In genomic region chr4:139193176-139194093, GRCm38 (mm10) we compare ENCODE assay signal across 8 mouse cellular contexts. TPM values are rescaled to one million over a fixed set of nuclear protein-coding genes. Genes with fewer than 3 reads are reported as not detected.
A peak's percentile ranks its signal among the peaks of the same experiment; 100 is the strongest.
DNase-seq lines count a peak whose midpoint lies in the region; ATAC-seq and TF ChIP-seq lines count a peak whose summit lies in the region.

No protein-coding gene starts in this region.

- 2% methylated on average over 35 of the region's 35 CpGs for WGBS in kidney, embryonic 14.5 days
- 7% methylated on average over 35 of the region's 35 CpGs for WGBS in forebrain, postnatal 0 days
- WGBS in liver, postnatal 0 days (ENCODE audit: insufficient replicate concordance) = 2% methylated on average over 34 of the region's 35 CpGs

- H3K4me3 ChIP-seq in kidney, embryonic 14.5 days (ENCODE audit: low read length) = peak overlapping the region; percentile 94
- peak overlapping the region; percentile 93 for H3K4me3 ChIP-seq in forebrain, postnatal 0 days (ENCODE audit: low read depth, low read length)
- H3K4me3 ChIP-seq in liver, postnatal 0 days (ENCODE audit: low read depth, low read length) = peak overlapping the region; percentile 99

- no peaks in the 10 kb centered on the region for H3K9me3 ChIP-seq in kidney, embryonic 14.5 days (ENCODE audit: control insufficient read depth, low read length)
- H3K9me3 ChIP-seq in forebrain, postnatal 0 days (ENCODE audit: low read length) = no peaks in the 10 kb centered on the region
- no peaks in the 10 kb centered on the region for H3K9me3 ChIP-seq in liver, postnatal 0 days (ENCODE audit: low read length)

- H3K27ac ChIP-seq in kidney, embryonic 14.5 days (ENCODE audit: low read depth, low read length) = peak overlapping the region; percentile 93
- H3K27ac ChIP-seq in forebrain, postnatal 0 days (ENCODE audit: low read depth, low read length) = peak overlapping the region; percentile 90
- peak overlapping the region; percentile 94 for H3K27ac ChIP-seq in liver, postnatal 0 days (ENCODE audit: low read depth)

- no peak for TF ChIP-seq CTCF in forebrain, postnatal 0 days (IDR thresholded peaks at IDR 0.05; ENCODE audit: low read depth)
- no peak for TF ChIP-seq CTCF in liver, postnatal 0 days (IDR thresholded peaks at IDR 0.05; ENCODE audit: low read depth)

- peaks cover 43% of the 10 kb centered on the region for H3K4me1 ChIP-seq in kidney, embryonic 14.5 days (ENCODE audit: control insufficient read depth, insufficient read depth, low read length)
- H3K4me1 ChIP-seq in forebrain, postnatal 0 days (ENCODE audit: insufficient read depth) = peaks cover 20% of the 10 kb centered on the region
- H3K4me1 ChIP-seq in liver, postnatal 0 days (ENCODE audit: insufficient read depth) = peaks cover 62% of the 10 kb centered on the region

- no peak for DNase-seq in kidney, adult 9 months
- no peak for DNase-seq in forebrain, postnatal 0 days
- DNase-seq in liver, postnatal 0 days = peak; percentile 47
- peak; percentile 45 for DNase-seq in retina, postnatal 1 day
- no peak for DNase-seq in right cerebral cortex, postnatal 14 days
- no peak for DNase-seq in testis, postnatal 10 days (ENCODE audit: low spot score)

- H3K9ac ChIP-seq in kidney, embryonic 14.5 days (ENCODE audit: low read depth, low read length) = peak overlapping the region; percentile 88
- peak overlapping the region; percentile 87 for H3K9ac ChIP-seq in forebrain, postnatal 0 days
- peak overlapping the region; percentile 96 for H3K9ac ChIP-seq in liver, postnatal 0 days (replicated peaks)

- TF ChIP-seq EP300 in liver, postnatal 0 days (IDR thresholded peaks at IDR 0.05; ENCODE audit: low read depth) = no peak

- peak overlapping the region; percentile 94 for H3K4me2 ChIP-seq in kidney, embryonic 14.5 days (replicated peaks; ENCODE audit: low read depth, low read length)
- H3K4me2 ChIP-seq in forebrain, postnatal 0 days (ENCODE audit: low read depth) = peak overlapping the region; percentile 95
- peak overlapping the region; percentile 93 for H3K4me2 ChIP-seq in liver, postnatal 0 days (ENCODE audit: low read depth, low read length)

- peaks cover 6% of the 10 kb centered on the region; the same call in 1 of the 2 replicates for H3K36me3 ChIP-seq in kidney, embryonic 14.5 days (ENCODE audit: control insufficient read depth, insufficient read depth, low read length)
- H3K36me3 ChIP-seq in forebrain, postnatal 0 days (ENCODE audit: insufficient read depth) = no peaks in the 10 kb centered on the region
- H3K36me3 ChIP-seq in liver, postnatal 0 days (replicated peaks; ENCODE audit: insufficient read depth, low read length) = no peaks in the 10 kb centered on the region

- H3K27me3 ChIP-seq in kidney, embryonic 14.5 days (ENCODE audit: control insufficient read depth, insufficient read depth, low read length) = no peaks in the 10 kb centered on the region
- H3K27me3 ChIP-seq in forebrain, postnatal 0 days (ENCODE audit: insufficient read depth, low read length) = no peaks in the 10 kb centered on the region
- H3K27me3 ChIP-seq in liver, postnatal 0 days (ENCODE audit: insufficient read depth, low read length) = no peaks in the 10 kb centered on the region

- ATAC-seq in kidney, embryonic 14.5 days (ENCODE audit: low FRiP score, low TSS enrichment) = peak; percentile 45
- peak; percentile 10 for ATAC-seq in activated CD4-positive, CD25-positive, alpha-beta regulatory T cell, adult 4 months
- ATAC-seq in forebrain, postnatal 0 days = peak; percentile 2; the same call in 1 of the 2 replicates
- ATAC-seq in liver, postnatal 0 days = peak; percentile 20

RNA-seq across cellular contexts. Expression of gene Capzb, which starts 0.7 kb away (rescaled TPM):
- polyA plus RNA-seq in kidney, embryonic 14.5 days (2014; fragmentation: Nextera tagmentation; extraction: Ambion mirVana) = 256 and 319 TPM in 2 replicates
- 100 to 1,000 TPM; 633 to 647 TPM for polyA plus RNA-seq in activated CD4-positive, CD25-positive, alpha-beta regulatory T cell, adult 4 months (2017; shearing (Covaris generic))
- 98.3 and 113 TPM in 2 replicates for total RNA-seq in forebrain, postnatal 0 days (2014; rRNA removed)
- 315 and 325 TPM in 2 replicates for polyA plus RNA-seq in forebrain, postnatal 0 days (2015; fragmentation: Nextera tagmentation; extraction: Ambion mirVana)
- polyA plus RNA-seq in liver, postnatal 0 days (2015; fragmentation: Nextera tagmentation; extraction: Ambion mirVana) = 136 and 143 TPM in 2 replicates

Comparison
In these comparisons a context has a peak if more than half of its experiments do, and no peak if none do; other contexts are left out.
1. DNase-seq: peak in liver, postnatal 0 days (single experiment) and retina, postnatal 1 day (single experiment); none in kidney, adult 9 months (single experiment), forebrain, postnatal 0 days (single experiment), right cerebral cortex, postnatal 14 days (single experiment) and testis, postnatal 10 days (single experiment).
2. Peak in every context shown above with its lines, with median percentiles within 50 percentile points of each other: ATAC-seq, H3K27ac ChIP-seq, H3K4me2 ChIP-seq, H3K4me3 ChIP-seq and H3K9ac ChIP-seq.